Mouse (Mus musculus): ENCODE measurements at regions not wholly inside any gene's neighbourhood (a gene's known extent, or its start where the extent isn't known, plus 50 kb on each side); places are given as distances from the start of the nearest gene placed in this dataset.
A peak's percentile ranks its signal among the peaks of the same experiment; 100 is the strongest.

- DNase-seq = no peak
These were observed 69.5 kb downstream of the Aldh8a1 start for GRCm38 (mm10) chr10:21446641-21447040.

GRCm38 (mm10) chr10:21448132-21448531 lies 71.0 kb downstream of the Aldh8a1 start:
- DNase-seq = no peak

GRCm38 (mm10) chr10:21448942-21449341 lies 71.9 kb downstream of the Aldh8a1 start:
- DNase-seq = no peak

- DNase-seq = no peak
These were observed 75.5 kb downstream of the Aldh8a1 start for GRCm38 (mm10) chr10:21452611-21453010.

- no peak for DNase-seq
These were observed 76.4 kb downstream of the Aldh8a1 start for GRCm38 (mm10) chr10:21453527-21453926.

- no peak for DNase-seq
These were observed 77.1 kb downstream of the Aldh8a1 start for GRCm38 (mm10) chr10:21454153-21454552.

- DNase-seq = no peak
These were observed 77.7 kb downstream of the Aldh8a1 start for GRCm38 (mm10) chr10:21454757-21455156.

GRCm38 (mm10) chr10:21455863-21456262 lies 78.8 kb downstream of the Aldh8a1 start:
- no peak for DNase-seq

- no peak for DNase-seq
These were observed 79.3 kb downstream of the Aldh8a1 start for GRCm38 (mm10) chr10:21456359-21456758.

- DNase-seq = no peak
These were observed 79.9 kb downstream of the Aldh8a1 start for GRCm38 (mm10) chr10:21456991-21457390.

GRCm38 (mm10) chr10:21458608-21459007 lies 81.5 kb downstream of the Aldh8a1 start:
- no peak for DNase-seq

- DNase-seq = no peak
These were observed 83.0 kb downstream of the Aldh8a1 start for GRCm38 (mm10) chr10:21460062-21460461.

GRCm38 (mm10) chr10:21462915-21463314 lies 85.8 kb downstream of the Aldh8a1 start:
- no peak for DNase-seq

- DNase-seq = peak; percentile 88
These were observed 88.3 kb downstream of the Aldh8a1 start for GRCm38 (mm10) chr10:21465362-21465761.

GRCm38 (mm10) chr10:21465806-21466377 lies 88.8 kb downstream of the Aldh8a1 start:
- DNase-seq = no peak

GRCm38 (mm10) chr10:21467425-21468085 lies 90.5 kb downstream of the Aldh8a1 start:
- DNase-seq = no peak

GRCm38 (mm10) chr10:21468421-21468820 lies 91.3 kb downstream of the Aldh8a1 start:
- DNase-seq = no peak

GRCm38 (mm10) chr10:21469961-21470360 lies 92.9 kb downstream of the Aldh8a1 start:
- no peak for DNase-seq

- DNase-seq = no peak
These were observed 93.5 kb downstream of the Aldh8a1 start for GRCm38 (mm10) chr10:21470589-21470988.

- DNase-seq = peak; percentile 52
These were observed 97.2 kb downstream of the Aldh8a1 start for GRCm38 (mm10) chr10:21474242-21474641.

GRCm38 (mm10) chr10:21478004-21478403 lies 100.9 kb downstream of the Aldh8a1 start:
- DNase-seq = no peak

- no peak for DNase-seq
These were observed 102.3 kb downstream of the Aldh8a1 start for GRCm38 (mm10) chr10:21479403-21479802.

- DNase-seq = no peak
These were observed 104.2 kb downstream of the Aldh8a1 start for GRCm38 (mm10) chr10:21481255-21481654.

GRCm38 (mm10) chr10:21482055-21482454 lies 105.0 kb downstream of the Aldh8a1 start:
- DNase-seq = no peak

GRCm38 (mm10) chr10:21482659-21483058 lies 105.6 kb downstream of the Aldh8a1 start:
- no peak for DNase-seq
